Mouse (Mus musculus): ENCODE data around the gene Ubc.

DNA sequence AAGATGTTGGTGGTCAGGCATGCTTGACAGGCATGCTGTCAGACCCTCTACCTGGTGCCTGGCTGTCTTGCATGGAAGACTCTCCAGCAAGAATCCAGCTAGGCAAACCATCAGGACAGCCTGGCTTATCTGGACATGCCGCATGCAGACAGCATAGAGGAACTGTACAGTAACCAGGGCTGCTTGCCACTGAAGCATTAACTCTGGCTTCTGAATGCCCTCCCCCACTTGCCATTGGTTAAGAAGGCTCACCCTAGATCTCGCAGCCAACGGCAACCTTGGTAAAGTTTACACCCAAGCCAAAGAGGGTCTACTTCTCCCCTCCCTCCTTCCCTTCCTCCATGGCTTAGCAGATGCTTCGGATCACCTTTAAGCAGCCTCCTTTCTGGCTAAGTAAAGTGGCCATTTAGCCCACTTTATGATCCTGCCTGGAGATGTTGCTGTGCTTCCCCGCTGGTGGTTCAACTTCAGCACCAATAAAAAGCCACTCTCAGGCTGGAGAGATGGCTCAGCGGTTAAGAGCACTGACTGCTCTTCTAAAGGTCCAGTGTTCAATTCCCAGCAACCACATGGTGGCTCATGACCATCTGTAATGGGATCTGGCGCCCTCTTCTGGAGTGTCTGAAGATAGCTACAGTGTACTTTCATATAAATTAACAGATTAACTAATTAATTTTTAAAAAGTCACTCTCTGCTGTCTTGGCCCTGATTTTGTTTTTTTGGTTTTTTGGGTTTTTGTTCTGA, 18.9 kb downstream of the Ubc start:
- no peak for TF ChIP-seq CTCF (IDR thresholded peaks at IDR 0.05; ENCODE audit: borderline replicate concordance, insufficient read depth, low read depth, low read length)
- no peak for TF ChIP-seq POLR2A (IDR thresholded peaks at IDR 0.05; ENCODE audit: borderline replicate concordance, insufficient read depth, low read length)
